Mouse (Mus musculus) limb, embryonic 13.5 days (tissue): ENCODE results near the gene Bub1b. TPM values are rescaled to one million over a fixed set of nuclear protein-coding genes. Genes with fewer than 3 reads are reported as not detected.
"Not testable (repeated sequence)": the region's sequence is repeated elsewhere in the genome, so short reads cannot be mapped to it uniquely, and the experiment has no call there.

ENCODE experiments used
- ATAC-seq: fragments of 200-750 bp; cut with Nextera tagmentation; 2 replicates; pipeline ENCODE4 v1.8.0; 2017; ENCODE audit warnings: low read depth, moderate number of reproducible peaks, moderate TSS enrichment; ENCODE audit not compliant: low FRiP score
- H3K27ac ChIP-seq: fragments of 300-500 bp; sonication (generic); 2 replicates; pipeline ENCODE4 v1.5.1; 2015; ENCODE audit warnings: inconsistent platforms, mild to moderate bottlenecking, moderate library complexity
- H3K27me3 ChIP-seq: fragments of 300-500 bp; sonication (generic); 2 replicates; pipeline ENCODE4 v1.6.1; 2015; ENCODE audit warnings: mild to moderate bottlenecking, inconsistent platforms
- H3K36me3 ChIP-seq: fragments of 300-500 bp; sonication (generic); 2 replicates; pipeline ENCODE4 v1.6.1; 2015; ENCODE audit warnings: inconsistent platforms, mild to moderate bottlenecking, moderate library complexity
- H3K4me1 ChIP-seq: fragments of 300-500 bp; sonication (generic); 2 replicates; pipeline ENCODE4 v1.6.1; 2015; ENCODE audit warnings: inconsistent platforms
- H3K4me2 ChIP-seq: fragments of 300-500 bp; sonication (generic); replicated peaks from 2 replicates; pipeline ENCODE4 v1.6.1; 2015; ENCODE audit warnings: inconsistent platforms, mild to moderate bottlenecking, moderate library complexity
- H3K4me3 ChIP-seq: fragments of 300-500 bp; sonication (generic); 2 replicates; pipeline ENCODE4 v1.5.1; 2015; ENCODE audit warnings: moderate library complexity, mild to moderate bottlenecking, inconsistent platforms
- H3K9ac ChIP-seq: fragments of 300-500 bp; sonication (generic); 2 replicates; pipeline ENCODE4 v1.6.1; 2015; ENCODE audit warnings: mild to moderate bottlenecking, inconsistent platforms
- H3K9me3 ChIP-seq: fragments of 300-500 bp; sonication (generic); 2 replicates; pipeline ENCODE4 v1.6.1; 2016; ENCODE audit warnings: inconsistent platforms
- WGBS: fragments of 180-500 bp; shearing (Covaris S2); methylation state at CpG from one replicate; pipeline ENCODE4 v1.1.7; 2015; 5-methylcytosine and 5-hydroxymethylcytosine counted together
- polyA plus RNA-seq: library from polyadenylated mRNA; unstranded; fragments of >200 nt; fragmentation: Nextera tagmentation; extraction: Ambion mirVana; gene quantifications from 2 replicates; pipeline ENCODE4 v1.2.1, GENCODE M21; 2015

The Bub1b gene
- polyA plus RNA-seq, 1 experiment from 2014 or later = 89.9 TPM

DNA sequence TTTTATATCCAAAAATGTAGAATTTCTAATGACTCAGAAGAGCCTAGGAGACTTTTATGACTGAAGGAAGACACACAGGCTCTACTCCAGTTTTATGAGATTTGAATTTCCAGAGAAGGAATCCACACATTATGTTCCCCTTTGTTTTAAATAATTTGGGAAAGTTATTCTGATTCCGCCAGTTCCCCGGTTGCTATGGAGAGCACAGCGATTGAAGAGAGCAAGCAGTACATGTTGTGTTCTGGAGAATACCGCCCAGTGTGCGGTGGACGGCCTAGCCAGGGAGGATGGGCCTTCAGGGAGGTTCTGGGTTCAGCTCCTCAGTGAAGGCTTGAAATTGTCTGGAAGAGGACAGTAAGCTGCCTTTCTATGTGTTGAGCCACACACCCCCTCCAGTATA lies 31.3 kb downstream of the Bub1b start:
- Histone ChIP-seq H3K27me3 (no peaks in the 10 kb centered on the region), H3K9me3 (no peaks in the 10 kb centered on the region), H3K27ac (no peak overlapping the region), H3K4me3 (no peak overlapping the region), H3K36me3 (peaks cover 83% of the 10 kb centered on the region), H3K4me1 (no peaks in the 10 kb centered on the region), H3K4me2 (no peak overlapping the region), H3K9ac (no peak overlapping the region)
- no peak for ATAC-seq
- WGBS = 96% methylated on average over 6 of the region's 6 CpGs

DNA sequence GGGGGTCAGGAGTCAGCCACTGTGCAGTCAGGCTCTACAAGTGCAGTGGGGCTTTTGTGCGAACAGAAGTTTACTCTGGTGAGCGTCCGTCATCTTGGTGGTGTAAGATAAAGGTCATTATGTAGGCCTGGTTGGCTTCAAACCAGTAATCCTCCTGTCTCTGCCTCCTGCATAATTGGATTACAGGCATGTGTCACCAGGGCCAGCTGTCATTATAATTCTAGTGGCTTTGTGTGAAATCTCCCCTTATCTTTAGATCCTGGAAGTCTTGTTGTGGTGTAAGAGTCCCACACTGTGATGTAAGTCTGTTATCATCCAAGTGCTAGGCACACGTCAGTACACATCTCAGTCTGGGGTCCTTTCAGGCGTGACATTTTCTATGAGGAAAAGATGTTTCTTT lies 35.4 kb downstream of the Bub1b start:
- no peaks in the 10 kb centered on the region for H3K9me3 ChIP-seq
- no peak overlapping the region for H3K4me3 ChIP-seq
- no peaks in the 10 kb centered on the region for H3K27me3 ChIP-seq
- no peak overlapping the region for H3K27ac ChIP-seq
- no peak overlapping the region for H3K4me2 ChIP-seq
- H3K9ac ChIP-seq = no peak overlapping the region
- no peaks in the 10 kb centered on the region for H3K4me1 ChIP-seq
- H3K36me3 ChIP-seq = peaks cover 91% of the 10 kb centered on the region
- no peak for ATAC-seq
- WGBS = 83% methylated on average over 5 of the region's 5 CpGs

DNA sequence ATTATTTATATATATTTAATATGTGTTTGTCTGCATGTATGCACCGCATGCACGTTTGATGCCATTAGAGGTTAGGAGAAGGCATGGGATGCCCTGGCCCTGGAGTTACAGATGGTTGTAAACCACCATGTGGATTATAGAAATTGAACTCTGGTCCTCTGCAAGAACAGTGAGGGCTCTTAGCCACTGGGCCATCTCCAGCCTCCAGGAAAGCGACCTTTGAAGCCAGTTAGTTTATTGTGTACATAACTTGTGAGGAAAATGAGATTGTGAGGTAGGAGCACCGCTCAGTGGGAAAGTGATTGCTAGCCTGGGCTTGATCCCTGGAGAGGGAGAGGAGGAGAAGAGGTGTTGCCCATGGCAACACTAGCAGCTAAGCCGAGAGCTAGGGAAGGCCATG lies 39.2 kb downstream of the Bub1b start:
- Histone ChIP-seq H3K36me3 (peaks cover 90% of the 10 kb centered on the region), H3K4me1 (no peaks in the 10 kb centered on the region), H3K9ac (no peak overlapping the region), H3K27ac (no peak overlapping the region), H3K4me2 (no peak overlapping the region), H3K9me3 (no peaks in the 10 kb centered on the region), H3K27me3 (no peaks in the 10 kb centered on the region), H3K4me3 (no peak overlapping the region)
- WGBS = 83% methylated on average over 5 of the region's 5 CpGs
- no peak for ATAC-seq

DNA sequence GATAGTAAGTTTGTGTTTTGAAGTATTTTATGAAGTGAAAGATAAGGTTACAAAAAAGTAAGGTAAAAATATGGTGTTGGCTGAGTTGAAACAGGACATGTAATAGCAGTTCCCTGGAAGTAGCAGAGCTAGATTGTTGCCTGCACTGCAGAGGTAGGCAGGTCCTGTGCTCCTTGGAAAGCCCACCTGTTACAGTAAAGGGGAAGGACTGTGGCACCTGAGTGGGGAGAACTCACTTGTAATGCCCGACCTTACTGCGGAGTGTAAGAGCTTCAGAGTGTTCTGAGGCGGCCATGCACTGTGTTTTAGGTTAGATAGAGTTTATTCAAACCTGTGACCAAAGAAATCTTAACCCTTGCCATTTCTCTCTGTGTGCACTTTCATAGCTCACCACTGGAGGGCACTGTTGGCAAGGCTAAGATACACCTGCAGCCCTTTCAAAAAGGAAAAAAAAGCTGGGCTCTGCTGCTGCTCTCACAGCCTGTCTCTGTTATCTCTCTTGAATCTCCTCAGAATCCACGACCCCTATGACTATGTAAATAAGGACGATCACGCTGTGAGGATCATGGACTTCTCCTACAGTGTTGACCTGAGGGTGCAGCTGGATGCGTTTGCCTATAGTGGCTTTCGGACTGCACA lies 40.0 kb downstream of the Bub1b start:
- no peak for ATAC-seq
- Histone ChIP-seq H3K36me3 (peaks cover 91% of the 10 kb centered on the region), H3K27me3 (no peaks in the 10 kb centered on the region), H3K9me3 (no peaks in the 10 kb centered on the region), H3K27ac (no peak overlapping the region), H3K4me3 (no peak overlapping the region), H3K9ac (no peak overlapping the region), H3K4me1 (no peaks in the 10 kb centered on the region), H3K4me2 (no peak overlapping the region)
- 50% methylated on average over 8 of the region's 8 CpGs for WGBS

DNA sequence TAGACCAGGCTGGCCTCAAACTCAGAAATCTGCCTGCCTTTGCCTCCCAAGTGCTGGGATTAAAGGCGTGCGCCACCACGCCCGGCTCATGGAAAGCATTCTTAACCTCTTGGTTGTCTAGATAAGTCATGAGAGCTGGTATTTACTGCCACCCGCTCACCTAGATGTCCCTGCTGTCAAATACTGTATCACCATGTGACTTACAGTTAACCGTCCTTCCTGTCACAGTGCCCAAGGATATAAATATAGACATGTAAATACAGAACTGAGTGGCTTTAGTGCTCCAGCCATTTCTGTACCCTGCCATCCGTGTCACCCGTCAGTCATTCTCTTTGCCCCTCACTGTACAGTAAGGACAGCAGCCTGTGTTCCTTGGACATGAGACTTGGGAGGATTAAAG lies 40.7 kb downstream of the Bub1b start:
- no peak for ATAC-seq
- Histone ChIP-seq H3K9me3 (no peaks in the 10 kb centered on the region), H3K4me1 (no peaks in the 10 kb centered on the region), H3K4me3 (no peak overlapping the region), H3K27ac (no peak overlapping the region), H3K27me3 (no peaks in the 10 kb centered on the region), H3K36me3 (peaks cover 91% of the 10 kb centered on the region), H3K9ac (no peak overlapping the region), H3K4me2 (no peak overlapping the region)
- WGBS = 91% methylated on average over 8 of the region's 8 CpGs

DNA sequence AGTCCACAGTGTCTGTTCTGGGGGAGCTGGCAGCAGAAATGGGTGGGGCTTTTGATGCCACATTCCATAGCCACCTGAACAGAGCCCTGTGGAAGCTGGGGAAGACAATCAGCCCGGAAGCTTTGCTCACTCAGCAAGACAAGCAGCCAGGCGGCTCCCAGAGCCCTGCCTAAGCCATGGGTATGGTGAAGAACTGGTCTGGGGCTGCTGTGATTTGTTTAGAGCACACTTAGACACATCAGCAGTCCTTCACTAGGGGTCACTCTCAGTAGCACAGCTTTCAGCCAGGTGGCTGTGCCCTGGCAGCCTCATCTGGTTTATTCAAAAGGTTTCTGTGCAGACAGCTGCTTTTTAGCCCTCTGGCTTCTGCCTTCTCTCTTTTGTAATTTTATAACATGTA lies 43.1 kb downstream of the Bub1b start:
- ATAC-seq = no peak
- Histone ChIP-seq H3K36me3 (peaks cover 83% of the 10 kb centered on the region), H3K27me3 (no peaks in the 10 kb centered on the region), H3K4me1 (no peaks in the 10 kb centered on the region), H3K9ac (no peak overlapping the region), H3K4me2 (no peak overlapping the region), H3K9me3 (0 out of 2 replicates have a peak, but pooled peaks cover 5% of the 10 kb centered on the region), H3K27ac (no peak overlapping the region), H3K4me3 (no peak overlapping the region)
- WGBS = 63% methylated on average over 2 of the region's 2 CpGs

DNA sequence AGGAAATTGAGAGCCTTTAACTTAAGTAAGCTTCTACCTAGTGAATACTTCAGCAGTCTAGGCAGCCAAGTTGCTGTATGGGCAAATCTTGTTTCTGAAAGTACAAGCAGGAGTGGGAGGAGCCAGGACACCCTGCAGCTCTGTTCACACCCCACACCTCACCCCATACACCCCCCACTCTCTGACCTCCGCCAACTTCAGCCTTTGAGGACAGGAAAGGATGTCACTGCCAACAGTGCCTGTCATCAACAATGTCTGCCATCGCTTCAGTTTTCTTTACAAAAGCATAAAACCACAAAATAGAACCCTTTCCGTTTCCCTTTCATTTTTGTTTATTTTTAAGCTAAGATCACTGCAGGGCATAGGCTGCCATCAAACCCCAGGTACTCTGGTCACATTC lies 44.4 kb downstream of the Bub1b start:
- H3K9me3 ChIP-seq = 0 out of 2 replicates have a peak, but pooled peaks cover 5% of the 10 kb centered on the region
- no peak overlapping the region for H3K9ac ChIP-seq
- H3K36me3 ChIP-seq = peaks cover 71% of the 10 kb centered on the region
- H3K27ac ChIP-seq = no peak overlapping the region
- H3K27me3 ChIP-seq = no peaks in the 10 kb centered on the region
- 89% methylated on average over 3 of the region's 3 CpGs for WGBS
- no peak overlapping the region for H3K4me2 ChIP-seq
- no peak overlapping the region for H3K4me3 ChIP-seq
- no peak for ATAC-seq
- H3K4me1 ChIP-seq = no peaks in the 10 kb centered on the region

DNA sequence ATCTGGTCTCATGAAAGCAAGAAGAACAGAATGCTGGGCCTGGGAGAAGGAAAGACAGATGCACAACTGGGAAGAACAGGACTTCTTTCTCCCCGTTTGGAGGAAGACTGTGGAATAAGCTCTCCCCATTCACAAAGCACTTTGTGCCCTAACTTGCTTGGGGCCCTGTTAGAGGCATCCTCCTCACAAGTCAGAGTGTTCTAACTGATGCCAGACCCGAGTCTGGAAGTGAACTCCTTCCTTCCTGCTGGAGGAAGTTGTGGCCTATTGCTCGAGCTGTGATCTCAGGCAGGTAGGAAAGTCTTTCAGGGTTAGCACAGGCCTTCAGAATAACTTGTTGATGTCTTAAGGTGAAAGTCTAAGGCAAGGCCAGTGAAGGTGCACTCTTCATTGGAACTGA lies 44.9 kb downstream of the Bub1b start:
- peaks cover 70% of the 10 kb centered on the region for H3K36me3 ChIP-seq

DNA sequence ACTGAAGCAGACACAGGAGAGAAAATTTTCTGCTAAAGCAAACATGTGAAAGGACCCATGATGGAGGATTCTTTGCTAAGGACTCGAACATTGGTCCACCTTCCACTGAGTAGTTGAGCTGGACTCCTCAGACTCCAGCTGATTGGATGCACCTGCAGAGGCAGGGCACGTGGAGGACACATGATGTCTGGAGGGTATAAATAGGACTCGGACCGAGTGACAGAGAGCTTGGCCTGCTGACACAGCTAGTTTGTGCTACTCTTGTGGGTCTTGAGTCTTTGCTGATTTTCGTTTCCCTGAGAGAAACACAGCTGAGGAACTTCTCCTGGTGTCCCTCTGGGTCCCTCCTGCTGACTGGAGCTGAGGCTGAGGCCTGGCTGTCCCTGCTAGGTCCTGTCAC lies 48.7 kb downstream of the Bub1b start:
- Histone ChIP-seq H3K4me2 (no peak overlapping the region), H3K4me1 (no peaks in the 10 kb centered on the region), H3K36me3 (peaks cover 37% of the 10 kb centered on the region), H3K9me3 (0 out of 2 replicates have a peak, but pooled peaks cover 8% of the 10 kb centered on the region), H3K4me3 (no peak overlapping the region), H3K9ac (no peak overlapping the region), H3K27me3 (no peaks in the 10 kb centered on the region), H3K27ac (no peak overlapping the region)
- no peak for ATAC-seq
- WGBS = 81% methylated on average over 5 of the region's 5 CpGs

More for the DNA sequence above, 44.9 kb downstream of the Bub1b start:
- no peaks in the 10 kb centered on the region for H3K27me3 ChIP-seq
- H3K4me2 ChIP-seq = no peak overlapping the region
- ATAC-seq = no peak
- H3K4me1 ChIP-seq = no peaks in the 10 kb centered on the region
- WGBS = 69% methylated on average over 3 of the region's 3 CpGs
- H3K9me3 ChIP-seq = 0 out of 2 replicates have a peak, but pooled peaks cover 5% of the 10 kb centered on the region
- H3K9ac ChIP-seq = no peak overlapping the region
- no peak overlapping the region for H3K27ac ChIP-seq
- no peak overlapping the region for H3K4me3 ChIP-seq

DNA sequence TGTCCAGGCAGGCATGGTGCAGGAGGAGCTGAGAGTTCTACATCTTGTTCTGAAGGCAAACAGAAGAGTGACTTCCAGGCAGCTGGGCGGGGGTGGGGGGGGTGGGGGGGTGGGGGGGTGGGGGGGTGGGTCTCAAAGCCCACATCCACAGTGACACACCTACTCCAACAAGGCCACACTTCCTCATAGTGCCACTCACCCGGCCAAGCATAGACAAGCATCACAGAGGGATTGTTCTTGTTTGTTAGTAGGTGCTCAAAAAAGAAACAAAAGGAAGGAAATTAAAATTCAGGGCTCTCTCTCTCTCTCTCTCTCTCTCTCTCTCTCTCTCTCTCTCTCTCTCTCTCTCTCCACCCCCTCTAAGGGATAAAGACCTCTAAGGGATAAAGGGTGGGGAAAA lies 52.7 kb downstream of the Bub1b start:
- not testable (repeated sequence) for H3K9ac ChIP-seq, ATAC-seq, H3K9me3 ChIP-seq, H3K4me2 ChIP-seq, H3K27ac ChIP-seq, H3K4me3 ChIP-seq, H3K27me3 ChIP-seq, H3K36me3 ChIP-seq, H3K4me1 ChIP-seq
- 79% methylated on average over 2 of the region's 2 CpGs for WGBS

DNA sequence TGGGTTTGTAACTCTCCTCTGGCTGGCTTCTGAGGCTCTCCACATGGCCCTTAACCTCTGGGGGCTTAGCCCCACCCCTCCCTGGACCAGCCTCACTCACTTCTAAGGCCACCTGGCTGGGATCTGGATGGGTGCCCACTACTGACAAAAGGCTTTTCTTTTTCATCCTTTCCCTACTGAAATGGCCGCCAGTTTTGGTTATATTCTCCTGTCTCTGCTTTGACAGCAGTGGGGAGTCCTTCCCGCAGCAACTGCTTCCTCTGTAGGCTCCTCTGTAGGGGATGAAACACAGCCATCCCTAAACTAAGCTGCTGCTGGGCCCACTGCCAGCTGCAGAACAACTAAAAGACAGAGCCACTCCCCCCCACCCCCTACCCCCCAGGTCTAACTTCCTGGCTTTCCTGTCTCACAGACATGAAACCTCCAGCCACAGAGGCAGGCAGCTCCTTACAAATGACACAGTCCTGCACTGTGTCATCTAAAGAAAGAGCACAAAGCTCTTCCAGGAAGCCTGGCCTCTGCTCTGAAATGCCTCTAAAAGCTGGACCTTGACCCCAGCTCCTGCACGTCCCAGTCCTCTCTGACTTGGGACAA lies 58.8 kb downstream of the Bub1b start:
- no peaks in the 10 kb centered on the region for H3K27me3 ChIP-seq
- H3K4me3 ChIP-seq = no peak overlapping the region
- 0 out of 2 replicates have a peak overlapping the region, but pooled peaks have one; percentile 25 for H3K9ac ChIP-seq
- H3K4me1 ChIP-seq = peaks cover 36% of the 10 kb centered on the region
- H3K9me3 ChIP-seq = no peaks in the 10 kb centered on the region
- 27% methylated on average over 3 of the region's 3 CpGs for WGBS
- H3K4me2 ChIP-seq = no peak overlapping the region
- ATAC-seq = no peak
- H3K27ac ChIP-seq = peak overlapping the region; percentile 44; the same call in 1 of the 2 replicates
- no peaks in the 10 kb centered on the region for H3K36me3 ChIP-seq

DNA sequence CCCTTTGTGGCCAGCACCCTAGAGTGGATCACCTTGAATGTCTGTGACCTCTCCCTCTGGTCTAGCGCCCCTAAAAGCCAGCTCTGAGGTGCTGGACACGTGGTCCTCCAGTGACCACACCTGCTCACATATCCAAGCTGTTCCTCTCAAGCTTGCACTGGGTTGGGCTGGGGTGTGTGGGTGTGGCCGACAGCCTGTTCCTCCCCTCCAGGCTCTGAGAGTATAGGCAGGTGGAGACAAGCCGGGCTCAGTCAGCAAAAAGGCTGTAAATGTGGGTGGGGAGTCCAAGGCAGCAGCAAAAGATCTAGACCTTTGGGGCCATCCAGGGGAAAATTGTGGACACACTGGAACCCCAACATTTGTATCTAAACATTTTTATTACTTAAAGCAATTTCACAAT lies 60.4 kb downstream of the Bub1b start:
- H3K9me3 ChIP-seq = no peaks in the 10 kb centered on the region
- 34% methylated on average over 4 of the region's 4 CpGs for WGBS
- H3K4me2 ChIP-seq = no peak overlapping the region
- H3K27me3 ChIP-seq = peaks cover 14% of the 10 kb centered on the region
- no peak overlapping the region for H3K4me3 ChIP-seq
- H3K27ac ChIP-seq = no peak overlapping the region
- H3K9ac ChIP-seq = no peak overlapping the region
- ATAC-seq = peak; percentile 44
- peaks cover 48% of the 10 kb centered on the region for H3K4me1 ChIP-seq
- H3K36me3 ChIP-seq = no peaks in the 10 kb centered on the region

DNA sequence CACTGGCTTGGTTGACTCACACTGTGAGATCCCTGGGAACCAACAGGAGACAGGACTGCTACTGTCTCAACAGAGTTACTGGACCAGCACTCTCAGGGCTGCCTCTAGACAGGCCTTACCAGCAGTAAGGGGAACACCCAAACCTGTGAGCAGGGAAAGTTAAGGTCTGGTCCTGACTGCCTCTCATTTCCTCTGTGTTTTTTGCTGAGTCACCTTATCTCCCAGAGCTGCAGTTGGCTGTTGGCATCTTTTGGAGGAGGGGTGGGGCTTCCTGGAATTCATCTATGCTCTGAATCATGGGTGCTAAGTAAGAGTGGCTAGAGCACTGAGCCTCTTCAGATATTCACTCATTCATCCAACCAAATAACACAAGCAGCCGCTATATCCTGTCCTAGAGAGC lies 61.1 kb downstream of the Bub1b start:
- Histone ChIP-seq H3K27ac (peak overlapping the region; percentile 6; the same call in 1 of the 2 replicates), H3K4me1 (peaks cover 52% of the 10 kb centered on the region), H3K4me2 (no peak overlapping the region), H3K9ac (no peak overlapping the region), H3K9me3 (no peaks in the 10 kb centered on the region), H3K36me3 (no peaks in the 10 kb centered on the region), H3K4me3 (no peak overlapping the region), H3K27me3 (peaks cover 20% of the 10 kb centered on the region)
- ATAC-seq = no peak
- WGBS = 91% methylated on average over 1 of the region's 1 CpGs
